Mouse (Mus musculus): Measurements from ENCODE around the gene Clk4.
A peak's percentile ranks its signal among the peaks of the same experiment; 100 is the strongest.

The Clk4 gene

GRCm38 (mm10) chr11:51261680-51262219, at the start of gene Clk4:
TSS of gene Clk4 (plus strand) at chr11:51261730.
- DNase-seq, result no peak

GRCm38 (mm10) chr11:51214021-51214420, 47.5 kb upstream of the Clk4 start:
- no peak for DNase-seq

GRCm38 (mm10) chr11:51219396-51219980, 42.0 kb upstream of the Clk4 start:
- DNase-seq, result no peak

GRCm38 (mm10) chr11:51220308-51220707, 41.2 kb upstream of the Clk4 start, which contains the start of gene Gm12569:
TSS of gene Gm12569 (plus strand) at chr11:51220473.
- no peak for DNase-seq

- DNase-seq, result no peak
These were observed 34.4 kb upstream of the Clk4 start for GRCm38 (mm10) chr11:51227104-51227503.

- no peak for DNase-seq
These were observed 26.9 kb upstream of the Clk4 start for GRCm38 (mm10) chr11:51234626-51235025.

- DNase-seq, result no peak
These were observed 18.6 kb upstream of the Clk4 start for GRCm38 (mm10) chr11:51242897-51243296.

- no peak for DNase-seq
These were observed 4.5 kb upstream of the Clk4 start for GRCm38 (mm10) chr11:51257006-51257405.

- peak; percentile 98 for DNase-seq
These were observed 1.1 kb downstream of the Clk4 start, which contains the start of gene BC049762 for GRCm38 (mm10) chr11:51262342-51263285. TSS of gene BC049762 (minus strand) at chr11:51263046.

- DNase-seq, result no peak
These were observed 1.8 kb downstream of the Clk4 start for GRCm38 (mm10) chr11:51263286-51263831.

GRCm38 (mm10) chr11:51264352-51264751, 2.8 kb downstream of the Clk4 start:
- peak; percentile 29 for DNase-seq

GRCm38 (mm10) chr11:51265326-51265725, 3.8 kb downstream of the Clk4 start:
- peak; percentile 55 for DNase-seq

GRCm38 (mm10) chr11:51274418-51274817, 12.9 kb downstream of the Clk4 start:
- DNase-seq, result no peak

- DNase-seq, result peak; percentile 91
These were observed 28.1 kb downstream of the Clk4 start, which contains the start of gene Col23a1 for GRCm38 (mm10) chr11:51289564-51290041. TSS of gene Col23a1 (plus strand) at chr11:51289920.

GRCm38 (mm10) chr11:51290066-51290955, 28.8 kb downstream of the Clk4 start:
- DNase-seq, result peak; percentile 79

- no peak for DNase-seq
These were observed 32.5 kb downstream of the Clk4 start for GRCm38 (mm10) chr11:51293956-51294530.

GRCm38 (mm10) chr11:51295742-51296141, 34.2 kb downstream of the Clk4 start:
- peak; percentile 67 for DNase-seq

GRCm38 (mm10) chr11:51298691-51299090, 37.2 kb downstream of the Clk4 start:
- no peak for DNase-seq

GRCm38 (mm10) chr11:51302396-51302795, 40.9 kb downstream of the Clk4 start:
- DNase-seq, result no peak

- no peak for DNase-seq
These were observed 42.5 kb downstream of the Clk4 start for GRCm38 (mm10) chr11:51303981-51304553.

GRCm38 (mm10) chr11:51308306-51308705, 46.8 kb downstream of the Clk4 start:
- no peak for DNase-seq
